ENCODE assay signal across 9 mouse cellular contexts in genomic region chr6:89235416-89236075, GRCm38 (mm10).
A peak's percentile ranks its signal among the peaks of the same experiment; 100 is the strongest.
DNase-seq lines count a peak whose midpoint lies in the region; ATAC-seq and TF ChIP-seq lines count a peak whose summit lies in the region.
"Had no signal": no experiment of that assay in that cellular context is flagged by ENCODE, and none has a peak within 500 bp of the region (broad histone marks: within the 10 kb centered on the region; RNA-seq: fewer than 3 reads in every experiment).

No protein-coding gene starts in this region.

- H3K4me1 ChIP-seq in lung, embryonic 14.5 days (ENCODE audit: insufficient read depth) = no peaks in the 10 kb centered on the region; the same call in 1 of the 2 replicates
- H3K4me1 ChIP-seq in lung, adult 2 months (ENCODE audit: control insufficient read depth, insufficient read depth, low read length) = no peaks in the 10 kb centered on the region
- peaks cover 49% of the 10 kb centered on the region for H3K4me1 ChIP-seq in forebrain, embryonic 12.5 days

- DNase-seq in adrenal gland, adult 2 months = peak; percentile 59
- no peak for DNase-seq in adrenal gland, postnatal 4 days (ENCODE audit: low spot score in 2 of 2)
- peak; percentile 31 for DNase-seq in lung, embryonic 14.5 days
- no peak for DNase-seq in lung, adult 2 months
- peak; percentile 26 to 48 for DNase-seq in layer of hippocampus, postnatal 36 days
- DNase-seq in right cerebral cortex, postnatal 25 days = peak; percentile 37
- DNase-seq in adipocyte (ENCODE audit: low spot score) = no peak

- H3K27me3 ChIP-seq in lung, embryonic 14.5 days (ENCODE audit: insufficient read depth, low read length) = no peaks in the 10 kb centered on the region
- peaks cover 5% of the 10 kb centered on the region; the same call in 1 of the 2 replicates for H3K27me3 ChIP-seq in forebrain, embryonic 12.5 days

- H3K9me3 ChIP-seq in lung, embryonic 14.5 days (ENCODE audit: low read depth, low read length) = no peaks in the 10 kb centered on the region
- H3K9me3 ChIP-seq in forebrain, embryonic 12.5 days = no peaks in the 10 kb centered on the region
- H3K9me3 ChIP-seq: lung, embryonic 15.5 days had no signal

- H3K9ac ChIP-seq in lung, embryonic 14.5 days = no peak overlapping the region
- H3K9ac ChIP-seq in forebrain, embryonic 12.5 days = peak overlapping the region; percentile 40; the same call in 1 of the 2 replicates
- H3K9ac ChIP-seq: lung, embryonic 15.5 days had no signal

- no peaks in the 10 kb centered on the region for H3K36me3 ChIP-seq in lung, embryonic 14.5 days (ENCODE audit: insufficient read depth)
- no peaks in the 10 kb centered on the region for H3K36me3 ChIP-seq in forebrain, embryonic 12.5 days (replicated peaks)
- H3K36me3 ChIP-seq: lung, embryonic 15.5 days had no signal

- WGBS in lung, embryonic 14.5 days = 27% methylated on average over 27 of the region's 27 CpGs
- 20% methylated on average over 27 of the region's 27 CpGs for WGBS in lung, adult 2 months
- 17% methylated on average over 27 of the region's 27 CpGs for WGBS in forebrain, embryonic 12.5 days

- H3K4me3 ChIP-seq in lung, embryonic 14.5 days (ENCODE audit: low read depth, low read length) = no peak overlapping the region
- no peak overlapping the region for H3K4me3 ChIP-seq in lung, adult 2 months (replicated peaks; ENCODE audit: extremely low read depth, low read depth, low read length)
- H3K4me3 ChIP-seq in forebrain, embryonic 12.5 days (replicated peaks) = peak overlapping the region; percentile 19
- H3K4me3 ChIP-seq: lung, embryonic 15.5 days had no signal

- ATAC-seq in lung, embryonic 14.5 days (ENCODE audit: insufficient read depth) = no peak
- ATAC-seq in forebrain, embryonic 12.5 days (ENCODE audit: low FRiP score) = peak; percentile 62

- TF ChIP-seq POLR2A in lung, adult 2 months (IDR thresholded peaks at IDR 0.05; ENCODE audit: borderline replicate concordance, extremely low read depth, low read depth, low read length) = no peak

- TF ChIP-seq CTCF in lung, embryonic 14.5 days (IDR thresholded peaks at IDR 0.05; ENCODE audit: low read depth) = no peak
- no peak for TF ChIP-seq CTCF in lung, adult 2 months (IDR thresholded peaks at IDR 0.05; ENCODE audit: insufficient read depth, low read length)

- peak overlapping the region; percentile 5; the same call in 1 of the 2 replicates for H3K4me2 ChIP-seq in lung, embryonic 14.5 days
- peak overlapping the region; percentile 51 for H3K4me2 ChIP-seq in forebrain, embryonic 12.5 days
- H3K4me2 ChIP-seq: lung, embryonic 15.5 days had no signal

- H3K27ac ChIP-seq in lung, embryonic 14.5 days (ENCODE audit: low read depth) = no peak overlapping the region
- peak overlapping the region; percentile 78 for H3K27ac ChIP-seq in forebrain, embryonic 12.5 days
- H3K27ac ChIP-seq: lung, embryonic 15.5 days had no signal

Comparison
In these comparisons a context has a peak if more than half of its experiments do, and no peak if none do; other contexts are left out.
1. DNase-seq: peak in adrenal gland, adult 2 months (single experiment), lung, embryonic 14.5 days (single experiment), layer of hippocampus, postnatal 36 days (2 of 2) and right cerebral cortex, postnatal 25 days (single experiment); none in adrenal gland, postnatal 4 days (0 of 2), lung, adult 2 months (single experiment) and adipocyte (single experiment).